ENCODE assay signal across 19 mouse cellular contexts in genomic region chr9:61721071-61721470, GRCm38 (mm10).
DNase-seq lines count a peak whose midpoint lies in the region; ATAC-seq and TF ChIP-seq lines count a peak whose summit lies in the region.
"Had no signal": no experiment of that assay in that cellular context is flagged by ENCODE, and none has a peak within 500 bp of the region (broad histone marks: within the 10 kb centered on the region; RNA-seq: fewer than 3 reads in every experiment).

No protein-coding gene starts in this region.

- ATAC-seq in midbrain, embryonic 13.5 days, result no peak
- ATAC-seq in embryonic facial prominence, embryonic 13.5 days (ENCODE audit: insufficient number of reproducible peaks, insufficient read depth, low FRiP score, low TSS enrichment, low read depth), result no peak
- no peak for ATAC-seq in hindbrain, postnatal 0 days
- ATAC-seq: intestine, postnatal 0 days; liver, postnatal 0 days had no signal

- no peak overlapping the region for H3K4me2 ChIP-seq in midbrain, embryonic 13.5 days (replicated peaks)
- 0 out of 2 replicates have a peak overlapping the region, but pooled peaks have one; percentile 5 for H3K4me2 ChIP-seq in embryonic facial prominence, embryonic 13.5 days
- no peak overlapping the region for H3K4me2 ChIP-seq in hindbrain, postnatal 0 days (ENCODE audit: low read depth, low read length)

- peaks cover 16% of the 10 kb centered on the region for H3K4me1 ChIP-seq in midbrain, embryonic 10.5 days
- H3K4me1 ChIP-seq in midbrain, embryonic 13.5 days (replicated peaks), result peaks cover 23% of the 10 kb centered on the region
- peaks cover 22% of the 10 kb centered on the region for H3K4me1 ChIP-seq in embryonic facial prominence, embryonic 13.5 days
- peaks cover 17% of the 10 kb centered on the region for H3K4me1 ChIP-seq in hindbrain, postnatal 0 days (ENCODE audit: insufficient read depth, low read length)
- H3K4me1 ChIP-seq: megakaryocyte, embryonic 14.5 days had no signal

- DNase-seq in midbrain, embryonic 10.5 days (ENCODE audit: low spot score), result no peak
- peak; percentile 50 for DNase-seq in brain, embryonic 14.5 days (ENCODE audit: low read depth)
- no peak for DNase-seq in hindbrain, postnatal 0 days (ENCODE audit: low spot score)
- no peak for DNase-seq in adrenal gland, adult 18-20 months (ENCODE audit: low spot score in 2 of 2)
- DNase-seq in spleen, postnatal 10 days (ENCODE audit: low spot score in 2 of 2), result no peak
- DNase-seq: adrenal gland, adult 2 months; cerebellum, adult 11-12 months; gastrocnemius, postnatal 10 days; heart, adult 18-20 months; heart, postnatal 4 days; liver; liver, postnatal 0 days; lung, postnatal 14 days; thymus, postnatal 14 days had no signal

- TF ChIP-seq POLR2A in brain, embryonic 14.5 days (IDR thresholded peaks at IDR 0.05; ENCODE audit: borderline replicate concordance, extremely low read depth, insufficient read depth, insufficient read length, poor library complexity, severe bottlenecking), result no peak

- WGBS in midbrain, embryonic 10.5 days, result 68% methylated on average over 4 of the region's 4 CpGs
- WGBS in midbrain, embryonic 13.5 days, result 46% methylated on average over 4 of the region's 4 CpGs
- 37% methylated on average over 4 of the region's 4 CpGs for WGBS in embryonic facial prominence, embryonic 13.5 days
- 20% methylated on average over 4 of the region's 4 CpGs for WGBS in hindbrain, postnatal 0 days

- TF ChIP-seq CTCF in brain, embryonic 14.5 days (IDR thresholded peaks at IDR 0.05; ENCODE audit: borderline replicate concordance, extremely low read depth, insufficient read depth, insufficient read length), result no peak
- no peak for TF ChIP-seq CTCF in hindbrain, postnatal 0 days (IDR thresholded peaks at IDR 0.05; ENCODE audit: low read depth)

- H3K9ac ChIP-seq in midbrain, embryonic 13.5 days (replicated peaks), result no peak overlapping the region
- no peak overlapping the region for H3K9ac ChIP-seq in embryonic facial prominence, embryonic 13.5 days
- H3K9ac ChIP-seq in hindbrain, postnatal 0 days (replicated peaks; ENCODE audit: low read length), result no peak overlapping the region
- H3K9ac ChIP-seq: liver, postnatal 0 days had no signal

- H3K27me3 ChIP-seq in midbrain, embryonic 10.5 days (ENCODE audit: low read depth, poor library complexity, severe bottlenecking), result peaks cover 16% of the 10 kb centered on the region
- H3K27me3 ChIP-seq in midbrain, embryonic 13.5 days, result peaks cover 10% of the 10 kb centered on the region; the same call in 1 of the 2 replicates
- H3K27me3 ChIP-seq in embryonic facial prominence, embryonic 13.5 days, result peaks cover 16% of the 10 kb centered on the region
- H3K27me3 ChIP-seq in hindbrain, postnatal 0 days (ENCODE audit: insufficient read depth, low read length), result no peaks in the 10 kb centered on the region

- H3K27ac ChIP-seq in midbrain, embryonic 10.5 days (replicated peaks), result 0 out of 2 replicates have a peak overlapping the region, but pooled peaks have one; percentile 25
- no peak overlapping the region for H3K27ac ChIP-seq in midbrain, embryonic 13.5 days
- H3K27ac ChIP-seq in embryonic facial prominence, embryonic 13.5 days, result no peak overlapping the region
- H3K27ac ChIP-seq in hindbrain, postnatal 0 days, result 0 out of 2 replicates have a peak overlapping the region, but pooled peaks have one; percentile 32
- H3K27ac ChIP-seq: kidney, postnatal 0 days had no signal

- no peak overlapping the region for H3K4me3 ChIP-seq in midbrain, embryonic 10.5 days
- H3K4me3 ChIP-seq in midbrain, embryonic 13.5 days (replicated peaks), result no peak overlapping the region
- no peak overlapping the region for H3K4me3 ChIP-seq in embryonic facial prominence, embryonic 13.5 days
- no peak overlapping the region for H3K4me3 ChIP-seq in hindbrain, postnatal 0 days (ENCODE audit: low read length)
- H3K4me3 ChIP-seq: megakaryocyte, embryonic 14.5 days had no signal

- H3K36me3 ChIP-seq in midbrain, embryonic 10.5 days, result no peaks in the 10 kb centered on the region
- H3K36me3 ChIP-seq in midbrain, embryonic 13.5 days, result no peaks in the 10 kb centered on the region
- no peaks in the 10 kb centered on the region for H3K36me3 ChIP-seq in embryonic facial prominence, embryonic 13.5 days
- H3K36me3 ChIP-seq in hindbrain, postnatal 0 days (ENCODE audit: insufficient read depth, low read length), result no peaks in the 10 kb centered on the region

- H3K9me3 ChIP-seq in midbrain, embryonic 10.5 days (replicated peaks), result no peaks in the 10 kb centered on the region
- peaks cover 3% of the 10 kb centered on the region; the same call in 1 of the 2 replicates for H3K9me3 ChIP-seq in midbrain, embryonic 13.5 days
- H3K9me3 ChIP-seq in embryonic facial prominence, embryonic 13.5 days, result no peaks in the 10 kb centered on the region
- H3K9me3 ChIP-seq in hindbrain, postnatal 0 days (ENCODE audit: low read length), result no peaks in the 10 kb centered on the region

Comparison
In these comparisons a context has a peak if more than half of its experiments do, and no peak if none do; other contexts are left out.
1. H3K27ac ChIP-seq: peak in midbrain, embryonic 10.5 days (single experiment) and hindbrain, postnatal 0 days (single experiment); none in midbrain, embryonic 13.5 days (single experiment) and embryonic facial prominence, embryonic 13.5 days (single experiment).